Mouse (Mus musculus) forebrain, embryonic 10.5 days (tissue): ENCODE measurements at regions not wholly inside any gene's neighbourhood (a gene's known extent, or its start where the extent isn't known, plus 50 kb on each side); places are given as distances from the start of the nearest gene placed in this dataset.
A peak's percentile ranks its signal among the peaks of the same experiment; 100 is the strongest.

Source experiments
- DNase-seq: peaks from one replicate; pipeline ENCODE4 v3.0.0-alpha.2; 2017; ENCODE audit warnings: low spot score; ENCODE audit errors: extremely low spot score
- H3K27ac ChIP-seq: fragments of 300-500 bp; sonication (generic); 2 replicates; pipeline ENCODE4 v1.5.1; 2016; ENCODE audit warnings: mild to moderate bottlenecking
- H3K27me3 ChIP-seq: fragments of 300-500 bp; sonication (generic); 2 replicates; pipeline ENCODE4 v1.6.1; 2016; ENCODE audit warnings: mild to moderate bottlenecking; ENCODE audit not compliant: poor library complexity, severe bottlenecking
- H3K36me3 ChIP-seq: fragments of 300-500 bp; sonication (generic); replicated peaks from 2 replicates; pipeline ENCODE4 v1.6.1; 2016; ENCODE audit warnings: mild to moderate bottlenecking, moderate library complexity
- H3K4me1 ChIP-seq: fragments of 300-500 bp; sonication (generic); 2 replicates; pipeline ENCODE4 v1.6.1; 2016
- H3K4me3 ChIP-seq: fragments of 300-500 bp; sonication (generic); 2 replicates; pipeline ENCODE4 v1.5.1; 2016; ENCODE audit warnings: mild to moderate bottlenecking, moderate library complexity
- H3K9me3 ChIP-seq: fragments of 300-500 bp; sonication (generic); 2 replicates; pipeline ENCODE4 v1.6.1; 2016; ENCODE audit warnings: mild to moderate bottlenecking, moderate library complexity
- WGBS: fragments of 180-500 bp; shearing (Covaris S2); methylation state at CpG from one replicate; pipeline ENCODE4 v1.1.7; 2016; 5-methylcytosine and 5-hydroxymethylcytosine counted together

- DNase-seq, result peak; percentile 30
- no peaks in the 10 kb centered on the region for H3K36me3 ChIP-seq
Measured at GRCm38 (mm10) chrX:119852436-119852835, 74.6 kb upstream of the Pabpc5 start.

More at GRCm38 (mm10) chrX:119852436-119852835, 74.6 kb upstream of the Pabpc5 start:
- 40% methylated on average over 5 of the region's 5 CpGs for WGBS
- Histone ChIP-seq H3K27me3 (no peaks in the 10 kb centered on the region), H3K27ac (no peak overlapping the region), H3K4me1 (peaks cover 10% of the 10 kb centered on the region), H3K9me3 (no peaks in the 10 kb centered on the region), H3K4me3 (no peak overlapping the region)
